Mouse (Mus musculus) megakaryocyte, embryonic 14.5 days (primary cell): ENCODE data around the gene Hist2h2ac.

Source experiments
- FLI1 ChIP-seq: IDR thresholded peaks from 2 replicates; pipeline ENCODE4 v1.6.1; 2012; ENCODE audit warnings: low read length, inconsistent platforms, mixed read lengths
- GATA1 ChIP-seq: IDR thresholded peaks from 3 replicates; pipeline ENCODE4 v1.6.1; 2012; ENCODE audit warnings: mixed read lengths, low read length, inconsistent platforms, borderline replicate concordance

- TF ChIP-seq GATA1 (no peak), FLI1 (no peak)
Measured at GRCm38 (mm10) chr3:96250890-96251289, 30.2 kb upstream of the Hist2h2ac start.
